Mouse (Mus musculus) lung, postnatal 10 days (tissue): Measurements from ENCODE around the gene Ptov1.

Experiments
- DNase-seq: peaks from one replicate; pipeline ENCODE4 v3.0.0; 2021

The Ptov1 gene

DNA sequence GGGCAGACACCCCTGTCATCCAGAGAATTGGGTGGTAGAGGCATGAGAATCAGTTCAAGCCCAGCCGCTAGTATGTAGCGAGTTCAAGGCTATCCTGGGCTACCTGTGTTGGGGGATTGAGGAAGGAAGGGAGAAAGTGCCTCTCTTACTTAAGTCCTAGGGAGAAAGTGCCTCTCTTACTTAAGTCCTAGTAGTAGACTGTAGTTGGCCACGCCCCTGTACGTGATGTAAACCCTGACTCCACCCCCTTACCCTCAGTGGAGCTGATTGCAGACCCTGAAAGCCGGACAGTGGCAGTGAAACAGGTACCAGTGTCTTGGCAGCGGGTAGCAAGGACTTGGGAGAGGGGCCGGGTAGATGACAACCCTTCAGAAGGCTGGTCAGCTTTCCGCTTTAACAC is 11.7 kb downstream of the Ptov1 start:
- peak; percentile 71 for DNase-seq

DNA sequence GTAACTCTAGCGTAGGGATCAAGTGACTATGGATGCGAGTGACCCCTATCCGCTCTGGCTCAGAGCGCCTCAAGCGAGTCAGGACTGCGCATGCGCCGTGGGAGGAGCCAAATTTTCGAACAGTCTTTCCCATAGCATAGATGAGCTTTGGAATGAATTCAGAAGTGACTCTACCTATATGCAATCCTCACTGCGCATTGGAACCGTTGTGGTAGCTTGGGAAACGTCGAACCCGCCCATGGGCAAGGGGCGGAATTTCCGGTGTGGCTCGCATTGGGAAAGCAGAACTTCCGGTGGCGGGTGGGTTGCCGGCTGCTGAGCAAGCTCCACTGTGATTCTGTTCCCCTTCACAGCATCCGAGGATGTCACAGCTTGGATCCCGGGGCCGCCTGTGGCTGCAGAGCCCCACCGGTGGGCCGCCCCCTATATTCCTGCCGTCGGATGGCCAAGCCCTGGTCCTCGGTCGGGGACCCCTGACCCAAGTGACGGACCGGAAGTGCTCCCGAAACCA is 12.5 kb downstream of the Ptov1 start, which contains the start of gene Pnkp:
Pnkp (plus strand) TSS at position 98 of the 511 bp plus-strand sequence.
- DNase-seq, result peak; percentile 91

DNA sequence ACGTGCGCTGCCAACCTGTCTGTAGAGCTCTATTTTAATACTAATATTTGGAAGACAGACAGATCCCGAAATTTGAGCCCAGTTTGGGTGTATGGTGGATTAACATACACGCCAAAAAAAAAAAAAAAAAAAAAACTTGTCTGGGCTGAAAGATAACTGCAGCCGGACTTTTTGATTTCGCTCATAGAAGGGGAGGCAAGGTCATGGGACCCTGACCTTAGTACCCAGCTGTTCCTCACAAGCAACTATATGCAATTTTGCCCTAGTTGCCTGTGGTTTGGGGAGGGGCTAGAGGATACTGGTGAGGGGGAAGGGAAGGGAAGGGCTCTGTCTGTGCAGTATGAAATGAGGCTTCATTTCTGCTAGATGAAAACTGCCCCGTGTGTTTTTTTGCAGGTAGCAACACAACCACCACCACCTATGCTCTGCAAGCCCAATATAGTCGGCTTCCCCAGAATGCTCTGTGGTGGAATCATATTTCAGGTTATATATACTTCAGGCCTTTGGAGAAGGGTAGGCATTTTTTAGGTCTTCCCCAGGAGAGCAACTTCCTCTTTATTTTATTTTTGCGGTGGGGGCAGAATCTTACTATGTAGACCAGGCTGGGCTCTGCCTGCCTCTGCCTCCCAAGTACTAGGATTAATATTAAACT is 13.2 kb downstream of the Ptov1 start:
- DNase-seq, result no peak

DNA sequence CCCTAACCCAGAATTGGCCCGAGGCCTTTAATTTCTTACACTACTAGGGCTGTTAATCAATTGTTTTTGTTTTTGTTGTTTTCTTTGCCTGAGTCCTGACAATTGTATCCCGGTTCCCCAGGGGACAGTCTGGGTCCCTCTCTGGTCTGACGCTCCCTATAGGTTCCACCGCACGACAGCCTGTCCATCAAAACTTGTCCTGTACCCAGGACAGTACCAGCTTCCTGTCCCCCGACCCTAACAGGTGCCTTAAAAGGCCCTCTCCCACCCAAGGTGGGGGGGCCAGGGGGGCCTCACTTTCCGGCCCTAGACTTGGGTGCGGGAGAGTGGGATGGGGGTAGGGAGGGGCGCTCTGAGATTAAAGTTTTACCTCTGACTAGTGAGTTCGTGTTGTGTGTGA is 14.6 kb downstream of the Ptov1 start:
- no peak for DNase-seq

DNA sequence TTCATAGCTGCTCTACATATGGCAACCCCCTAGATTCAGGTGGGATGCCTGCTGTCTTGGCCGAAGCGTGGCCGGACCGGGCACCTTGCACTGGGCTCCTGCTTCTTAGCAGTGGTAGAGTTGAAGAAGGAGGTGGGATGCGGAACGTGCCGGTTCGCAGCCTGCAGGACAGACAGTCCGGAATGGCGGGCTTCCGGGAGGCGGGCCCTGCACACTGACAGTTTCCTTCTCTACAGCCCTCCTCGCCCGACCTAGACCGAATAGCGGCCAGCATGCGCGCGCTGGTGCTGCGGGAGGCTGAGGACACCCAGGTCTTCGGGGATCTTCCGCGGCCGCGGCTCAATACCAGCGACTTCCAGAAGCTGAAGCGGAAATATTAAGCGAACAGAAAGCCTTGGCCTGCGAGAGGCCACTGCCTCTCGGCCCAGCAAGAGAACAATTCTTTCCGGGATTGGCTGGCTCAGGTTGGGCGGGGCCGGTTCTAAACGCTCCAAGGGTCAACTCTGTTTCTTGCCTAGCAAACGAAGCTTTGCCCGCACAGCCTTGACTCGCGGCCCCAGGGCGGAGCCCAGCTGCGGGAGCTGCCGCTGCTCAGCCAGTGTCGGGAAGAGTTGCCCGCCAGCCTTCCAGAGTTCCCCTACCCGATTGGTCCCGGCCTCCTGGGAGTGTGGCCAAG is 15.1 kb downstream of the Ptov1 start:
- peak; percentile 93 for DNase-seq

GRCm38 (mm10) chr7:44853596-44854355 is 15.8 kb downstream of the Ptov1 start:
- DNase-seq, result no peak

DNA sequence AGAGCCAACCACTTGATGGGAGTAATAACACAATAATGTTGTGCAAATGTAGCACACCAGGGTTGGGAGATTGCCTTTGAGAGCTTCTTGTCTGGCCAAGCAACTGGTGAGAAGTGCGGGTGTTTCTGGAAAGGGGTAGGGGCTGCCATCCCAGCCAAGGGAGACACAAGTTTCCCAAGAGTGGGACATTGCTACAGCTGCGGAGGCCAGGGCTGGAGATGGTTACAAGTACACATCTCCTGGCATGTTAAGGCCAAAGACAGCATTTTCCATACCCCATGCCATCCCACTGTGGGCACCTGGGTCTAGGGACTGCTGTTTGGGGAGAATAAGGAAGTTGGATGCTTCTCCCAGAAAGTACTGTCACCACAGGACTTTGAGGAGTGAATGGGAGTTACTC is 16.5 kb downstream of the Ptov1 start:
- no peak for DNase-seq

- no peak for DNase-seq
These were observed 17.1 kb downstream of the Ptov1 start for GRCm38 (mm10) chr7:44852259-44853027.

- DNase-seq, result no peak
These were observed 17.9 kb downstream of the Ptov1 start for GRCm38 (mm10) chr7:44851625-44852234.

DNA sequence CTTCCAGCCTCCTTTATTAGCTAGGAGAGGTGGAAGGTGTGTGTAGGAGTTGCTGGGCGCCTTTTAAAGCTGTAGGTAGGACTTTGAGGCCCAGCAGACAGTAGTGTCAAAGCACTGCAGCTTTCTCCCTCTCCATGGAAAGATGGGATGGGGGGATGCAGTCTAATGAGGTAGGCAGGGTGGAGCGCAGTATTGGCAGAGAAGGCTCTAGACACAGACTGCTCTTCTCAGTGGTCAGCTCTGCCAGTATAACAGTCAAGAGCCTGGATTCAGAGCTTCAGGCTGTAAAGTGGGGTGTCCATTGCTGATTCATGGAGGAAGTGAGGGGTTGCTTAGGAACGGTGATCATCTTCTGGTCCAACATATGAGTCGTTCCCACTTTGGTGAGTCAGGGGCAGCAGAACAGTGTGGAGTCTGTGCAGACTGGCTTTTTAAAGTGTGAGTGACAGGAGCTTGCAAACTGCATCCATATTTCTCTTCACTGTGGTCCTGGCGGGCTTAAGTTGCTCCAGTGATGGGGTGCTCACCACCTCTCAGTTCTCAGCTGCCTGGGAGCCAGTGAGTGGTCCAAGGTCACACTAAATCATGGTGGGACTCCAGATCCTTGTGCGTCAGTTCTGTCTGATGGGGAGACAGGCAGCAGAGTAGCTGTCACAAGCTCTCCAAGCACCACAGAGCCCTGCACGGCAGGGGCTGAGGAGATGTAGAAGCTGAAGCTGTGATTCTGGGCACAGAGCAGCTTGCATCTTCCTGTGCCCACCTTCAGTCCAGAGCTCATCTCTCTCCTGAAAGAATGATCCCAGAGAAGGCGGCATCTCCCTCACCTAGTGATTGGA is 18.6 kb downstream of the Ptov1 start:
- DNase-seq, result no peak

DNA sequence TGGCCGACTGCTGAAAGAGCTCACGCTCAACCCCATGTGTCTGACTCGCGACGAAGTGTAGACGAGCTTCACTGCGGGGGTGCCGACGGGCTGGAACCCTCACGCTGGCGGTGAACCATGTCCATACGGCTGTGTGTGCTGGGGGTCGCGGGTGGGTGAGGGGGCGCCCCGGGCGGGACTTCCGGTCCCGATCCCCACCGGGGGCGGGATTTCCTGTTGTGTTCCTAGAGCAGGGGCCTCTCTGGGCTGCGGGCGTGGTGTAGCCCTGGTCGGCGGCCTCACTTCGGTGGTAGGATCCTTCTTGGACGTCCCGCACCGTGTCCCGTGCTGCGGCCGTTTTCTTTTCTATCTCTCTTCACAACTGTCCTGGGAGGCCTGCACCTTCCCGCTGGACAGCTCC is 19.4 kb downstream of the Ptov1 start:
- DNase-seq, result peak; percentile 87

DNA sequence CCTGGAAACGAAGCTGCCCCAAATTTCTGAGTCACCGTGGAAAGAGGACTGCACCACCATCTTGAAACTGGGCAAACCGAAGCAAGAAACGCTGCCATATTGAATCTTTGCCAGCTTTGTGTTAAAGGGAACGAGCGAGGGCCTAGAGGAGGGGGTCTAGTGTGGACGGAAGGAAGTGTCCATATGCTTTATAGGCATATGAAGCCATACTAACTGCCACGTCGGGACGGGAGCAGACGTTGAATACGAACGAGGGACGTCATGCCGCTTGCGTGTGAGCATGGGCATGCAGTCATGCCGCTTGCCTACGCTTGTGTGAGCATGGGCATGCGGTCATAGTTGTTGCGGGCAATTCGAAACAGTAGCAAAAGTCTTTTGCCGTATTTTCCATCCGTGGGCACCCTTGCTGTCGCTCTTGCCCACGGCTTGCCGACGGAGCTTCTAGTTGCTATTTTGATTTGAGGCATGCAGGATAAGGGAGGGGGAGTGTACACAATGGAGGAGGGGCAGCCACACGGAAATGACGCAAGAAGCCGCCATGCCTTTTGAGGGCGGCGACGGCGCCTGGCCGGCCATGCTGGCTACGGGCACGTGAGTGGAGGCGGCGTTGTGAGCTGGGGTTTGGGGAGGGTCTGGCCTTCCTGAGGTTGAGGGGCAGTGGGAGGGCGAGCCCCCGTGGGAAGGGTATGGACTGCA is 20.0 kb downstream of the Ptov1 start:
- peak; percentile 95 for DNase-seq

- peak; percentile 100 for DNase-seq
These were observed 20.8 kb downstream of the Ptov1 start, which contains the start of the genes Akt1s1 and Tbc1d17 for GRCm38 (mm10) chr7:44848561-44849415. Akt1s1 (plus strand) TSS chr7:44848991. Tbc1d17 (minus strand) TSS chr7:44849079.

DNA sequence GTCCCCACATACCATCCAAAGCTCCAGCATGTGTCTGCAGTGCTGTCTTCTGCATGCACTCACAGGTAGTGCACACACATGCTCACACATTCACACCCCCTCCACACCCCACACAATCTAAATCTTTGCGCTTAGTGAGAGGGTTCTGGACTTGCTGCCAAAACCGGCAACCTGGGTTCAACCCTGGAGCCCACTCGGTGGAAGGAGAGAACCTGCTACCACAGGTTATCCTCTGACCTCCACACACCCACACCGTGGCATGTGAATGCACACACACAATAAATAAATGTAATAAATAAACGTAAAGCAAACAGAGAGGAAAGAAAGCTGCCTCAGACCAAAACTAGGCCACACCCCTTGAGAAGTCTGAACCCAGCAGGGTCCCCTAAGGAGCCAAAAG is 21.8 kb downstream of the Ptov1 start:
- no peak for DNase-seq

GRCm38 (mm10) chr7:44846804-44847203 is 22.8 kb downstream of the Ptov1 start:
- DNase-seq, result no peak

GRCm38 (mm10) chr7:44845006-44845405 is 24.6 kb downstream of the Ptov1 start:
- no peak for DNase-seq

DNA sequence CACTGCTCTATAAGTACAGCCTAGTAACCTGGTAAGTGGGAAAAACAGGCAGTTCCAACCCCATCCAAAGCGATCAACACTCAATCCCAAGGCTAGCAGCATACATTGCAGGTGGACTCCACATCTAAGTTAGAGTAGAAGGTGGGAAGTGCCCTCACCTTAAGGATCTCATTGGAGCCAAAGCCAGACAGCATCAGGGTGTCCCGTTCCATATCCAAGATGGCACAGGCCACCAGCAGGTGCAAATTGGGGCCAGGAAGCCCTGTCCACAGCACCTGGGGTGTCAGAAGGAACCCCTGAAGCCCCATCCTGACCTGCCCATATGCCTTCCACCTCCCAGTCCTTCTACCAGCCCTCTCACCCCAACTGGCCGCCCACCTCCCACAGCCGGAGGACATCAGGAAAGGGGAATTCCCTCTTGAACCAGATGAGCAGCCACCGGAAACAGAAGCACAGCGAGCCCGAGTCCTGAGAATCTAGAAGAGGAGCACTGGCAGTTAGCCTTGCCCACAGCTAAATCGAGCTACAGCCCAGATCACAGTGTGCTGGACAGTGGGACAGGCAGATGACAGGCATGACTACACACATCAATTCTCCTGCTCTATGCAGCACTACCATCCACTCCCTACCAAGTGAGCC is 27.6 kb downstream of the Ptov1 start:
- no peak for DNase-seq

GRCm38 (mm10) chr7:44840426-44840825 is 29.2 kb downstream of the Ptov1 start:
- no peak for DNase-seq
